Mouse (Mus musculus) thymus, adult 2 months (tissue): ENCODE results near the gene Cnot6. TPM values are rescaled to one million over a fixed set of nuclear protein-coding genes. Genes with fewer than 3 reads are reported as not detected.

Source experiments
- DNase-seq: peaks from one replicate; pipeline ENCODE4 v3.0.0; 2021
- H3K27ac ChIP-seq: fragments of 200-500 bp; 2 replicates; pipeline ENCODE4 v1.5.1; 2012; ENCODE audit warnings: low read length, control low read depth; ENCODE audit not compliant: control insufficient read depth, insufficient read depth
- H3K27me3 ChIP-seq: fragments of 200-500 bp; 2 replicates; pipeline ENCODE4 v1.6.1; 2012; ENCODE audit warnings: mild to moderate bottlenecking, low read length, moderate library complexity, mixed read lengths; ENCODE audit not compliant: control insufficient read depth, insufficient read depth
- H3K36me3 ChIP-seq: fragments of 200-500 bp; 2 replicates; pipeline ENCODE4 v1.6.1; 2012; ENCODE audit warnings: mild to moderate bottlenecking, low read length, moderate library complexity; ENCODE audit not compliant: control insufficient read depth, insufficient read depth
- H3K4me1 ChIP-seq: fragments of 200-500 bp; replicated peaks from 2 replicates; pipeline ENCODE4 v1.6.1; 2012; ENCODE audit warnings: low read length; ENCODE audit not compliant: control insufficient read depth, insufficient read depth
- H3K4me3 ChIP-seq: fragments of 200-500 bp; 2 replicates; pipeline ENCODE4 v1.5.1; 2012; ENCODE audit warnings: mild to moderate bottlenecking, low read length, control low read depth, moderate library complexity; ENCODE audit not compliant: control insufficient read depth, insufficient read depth
- CTCF ChIP-seq: fragments of 200-500 bp; IDR thresholded peaks from 2 replicates; pipeline ENCODE4 v1.5.1; 2012; ENCODE audit warnings: mild to moderate bottlenecking, control low read depth, low read length, moderate library complexity, borderline replicate concordance; ENCODE audit not compliant: control insufficient read depth, poor library complexity, insufficient read depth; ENCODE audit errors: extremely low read depth
- POLR2A ChIP-seq: fragments of 200-500 bp; IDR thresholded peaks from 2 replicates; pipeline ENCODE4 v1.6.1; 2012; ENCODE audit warnings: mild to moderate bottlenecking, low read length, control low read depth, moderate library complexity; ENCODE audit not compliant: control insufficient read depth, poor library complexity, insufficient read depth; ENCODE audit errors: extremely low read depth
- WGBS: fragments of 180-500 bp; shearing (Covaris S2); methylation state at CpG from one replicate; pipeline ENCODE4 v1.1.7; 2018; 5-methylcytosine and 5-hydroxymethylcytosine counted together
- polyA plus RNA-seq: library from polyadenylated mRNA; depleted of rRNA; stranded (reverse); fragments of >200 nt; gene quantifications from 2 replicates; pipeline ENCODE4 v1.2.3, GENCODE M21; 2012

Cnot6 gene
- polyA plus RNA-seq, 1 experiment, result 40.3 TPM

DNA sequence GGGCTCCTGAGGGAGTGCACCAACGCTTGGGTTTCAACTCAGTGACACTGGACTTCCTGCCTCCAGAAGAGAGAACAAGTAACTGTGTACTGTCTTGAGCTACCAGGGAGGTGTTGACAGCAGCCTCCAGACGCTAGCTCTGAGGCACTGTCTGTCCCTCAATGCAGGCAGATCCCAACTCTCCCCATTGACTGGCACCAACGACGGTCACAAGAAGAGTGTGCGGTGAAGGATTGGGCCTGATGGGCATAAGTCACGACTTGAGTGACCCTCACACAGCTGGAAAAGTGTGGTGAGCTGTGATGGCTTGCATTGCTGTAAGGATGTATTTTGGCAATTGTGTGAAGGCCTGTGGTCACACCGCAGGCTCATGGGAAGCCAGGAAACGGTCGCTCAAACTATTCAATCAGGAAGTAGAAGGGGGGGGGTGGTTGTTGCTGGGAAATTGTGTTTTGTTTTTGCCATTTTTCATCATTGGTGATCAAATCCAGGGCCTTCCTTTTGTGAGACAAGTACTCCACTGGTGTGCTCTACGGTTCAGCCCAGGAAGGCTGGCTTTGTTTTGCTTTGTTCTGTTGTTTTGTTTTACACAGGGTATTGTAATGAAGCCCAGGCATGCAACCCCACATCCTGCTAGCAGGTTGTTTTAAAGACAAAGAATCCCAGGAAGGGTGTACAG, 53.6 kb downstream of the Cnot6 start:
- 24% methylated on average over 10 of the region's 10 CpGs for WGBS

DNA sequence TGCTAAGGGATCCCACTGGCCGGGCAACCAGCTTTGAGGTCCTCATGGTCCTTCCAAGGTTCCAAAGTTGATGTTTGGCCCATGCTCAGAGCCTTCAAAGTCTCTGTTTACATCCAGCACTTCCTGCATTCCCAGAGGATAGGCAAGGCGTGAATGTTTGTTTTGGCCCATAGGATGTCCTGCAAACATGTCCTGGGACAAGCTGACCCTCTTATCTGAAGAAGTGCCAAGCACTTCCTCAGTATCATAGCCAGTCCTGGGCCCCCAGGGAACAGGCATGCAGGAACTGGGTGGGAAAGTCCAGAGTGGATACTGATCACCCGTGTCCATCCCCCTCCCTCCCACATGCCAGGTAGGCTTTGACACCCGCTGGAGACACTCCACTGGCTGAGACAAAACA, 54.5 kb downstream of the Cnot6 start:
- Histone ChIP-seq H3K36me3 (no peaks in the 10 kb centered on the region), H3K4me1 (peaks cover 11% of the 10 kb centered on the region), H3K27me3 (no peaks in the 10 kb centered on the region), H3K4me3 (no peak overlapping the region), H3K27ac (no peak overlapping the region)
- DNase-seq, result no peak
- TF ChIP-seq POLR2A (no peak), CTCF (no peak)
- 95% methylated on average over 4 of the region's 4 CpGs for WGBS

More for the DNA sequence above, 53.6 kb downstream of the Cnot6 start:
- no peak overlapping the region for H3K4me3 ChIP-seq
- no peaks in the 10 kb centered on the region for H3K36me3 ChIP-seq
- H3K27me3 ChIP-seq, result no peaks in the 10 kb centered on the region
- DNase-seq, result no peak
- peaks cover 11% of the 10 kb centered on the region for H3K4me1 ChIP-seq
- TF ChIP-seq CTCF (no peak), POLR2A (no peak)
- H3K27ac ChIP-seq, result no peak overlapping the region

DNA sequence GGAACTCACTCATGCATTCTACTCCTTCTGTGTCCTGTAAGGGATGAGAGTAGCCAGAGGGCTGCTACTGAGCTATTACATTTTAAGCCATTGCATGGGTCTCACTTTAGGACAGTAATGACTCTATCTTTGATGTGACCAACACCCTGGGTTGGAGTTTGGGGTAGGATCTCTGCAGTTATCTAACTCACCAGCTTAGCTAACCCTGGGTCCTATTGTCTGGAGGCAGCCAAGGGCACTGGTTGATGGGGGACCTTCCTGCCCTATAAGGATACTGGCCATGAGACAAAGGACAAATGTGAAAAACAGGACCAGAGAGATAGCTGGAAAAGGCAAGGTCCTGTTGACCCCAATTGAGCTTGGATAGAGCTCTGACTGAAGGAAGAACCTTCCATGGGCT, 57.0 kb downstream of the Cnot6 start:
- peaks cover 11% of the 10 kb centered on the region for H3K4me1 ChIP-seq
- H3K27ac ChIP-seq, result no peak overlapping the region
- DNase-seq, result no peak
- H3K36me3 ChIP-seq, result no peaks in the 10 kb centered on the region
- TF ChIP-seq POLR2A, result no peak
- TF ChIP-seq CTCF, result no peak
- no peak overlapping the region for H3K4me3 ChIP-seq
- H3K27me3 ChIP-seq, result no peaks in the 10 kb centered on the region

DNA sequence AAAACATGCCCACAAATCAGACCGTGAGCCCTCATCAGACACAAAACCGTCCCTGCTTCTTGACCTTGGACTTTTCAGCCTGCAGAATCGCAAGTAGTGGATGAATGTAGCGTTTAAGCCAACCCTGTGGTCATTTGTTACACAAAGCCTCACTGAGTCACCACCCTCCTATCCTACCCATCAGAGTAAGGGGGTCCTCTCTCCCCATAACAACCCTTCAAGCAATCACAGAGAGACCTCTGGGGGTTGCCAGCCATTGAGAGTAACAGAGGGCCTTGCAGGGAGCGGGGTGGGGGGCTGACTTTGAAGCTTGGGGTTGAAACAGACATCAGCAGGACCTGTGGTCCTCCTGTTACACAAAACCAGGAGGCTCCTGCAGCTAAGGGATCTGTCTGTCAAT, 57.9 kb downstream of the Cnot6 start:
- H3K4me3 ChIP-seq, result no peak overlapping the region
- H3K27me3 ChIP-seq, result no peaks in the 10 kb centered on the region
- DNase-seq, result no peak
- peaks cover 11% of the 10 kb centered on the region for H3K4me1 ChIP-seq
- no peaks in the 10 kb centered on the region for H3K36me3 ChIP-seq
- TF ChIP-seq CTCF (no peak), POLR2A (no peak)
- 98% methylated on average over 5 of the region's 5 CpGs for WGBS
- H3K27ac ChIP-seq, result no peak overlapping the region

DNA sequence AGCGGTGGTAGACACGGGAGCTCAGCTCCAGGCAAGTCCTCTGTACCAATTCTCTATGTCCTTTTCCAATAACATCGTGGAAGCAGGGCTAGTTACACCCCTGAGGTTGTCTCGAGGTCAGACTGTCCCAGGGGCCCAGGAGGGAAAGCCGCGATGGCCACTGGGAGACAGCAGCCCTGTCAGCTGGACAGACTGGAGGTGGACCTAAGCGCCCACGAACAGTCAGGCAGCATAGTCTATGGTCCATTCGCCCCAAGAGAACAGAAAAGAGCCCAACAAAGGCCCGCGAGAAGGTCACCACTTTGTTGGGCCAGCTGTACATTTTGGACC, 59.5 kb downstream of the Cnot6 start:
- no peaks in the 10 kb centered on the region for H3K27me3 ChIP-seq
- H3K27ac ChIP-seq, result no peak overlapping the region
- no peaks in the 10 kb centered on the region for H3K36me3 ChIP-seq
- no peaks in the 10 kb centered on the region for H3K4me1 ChIP-seq
- DNase-seq, result no peak
- 52% methylated on average over 11 of the region's 11 CpGs for WGBS
- TF ChIP-seq POLR2A, result no peak
- no peak for TF ChIP-seq CTCF
- H3K4me3 ChIP-seq, result no peak overlapping the region

DNA sequence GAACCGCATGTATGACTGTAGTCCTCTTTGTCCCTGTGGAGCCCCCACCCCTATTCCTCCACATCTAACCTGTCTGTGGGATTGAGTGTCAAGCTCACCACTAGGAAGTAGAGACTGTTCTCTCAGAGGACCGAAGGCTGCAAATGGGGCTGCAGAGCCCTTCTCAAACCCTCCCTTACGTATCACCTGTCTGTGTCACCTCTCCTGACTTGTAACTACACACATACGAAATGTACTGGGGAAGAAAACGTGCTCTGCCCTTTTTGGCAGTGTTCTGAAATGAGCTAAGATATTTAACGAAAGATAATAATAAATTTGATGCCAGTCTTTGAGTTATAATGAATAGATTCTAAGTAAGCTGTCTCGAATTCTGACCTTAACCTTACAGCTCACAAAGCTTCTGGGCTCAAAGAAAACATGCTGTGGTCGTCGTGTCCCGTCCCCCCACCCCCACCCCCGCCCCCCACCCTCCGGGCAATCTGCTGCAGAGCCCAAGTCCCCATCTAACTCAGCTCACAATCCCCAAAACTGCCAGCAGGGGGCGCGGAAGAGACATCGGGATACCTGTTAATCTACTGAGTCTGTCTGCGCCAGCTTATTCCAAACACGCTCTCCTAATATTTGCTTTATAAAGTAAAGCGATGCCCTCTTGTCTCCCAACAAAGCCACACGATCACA, 60.0 kb downstream of the Cnot6 start:
- Histone ChIP-seq H3K4me3 (no peak overlapping the region), H3K36me3 (no peaks in the 10 kb centered on the region), H3K27ac (no peak overlapping the region), H3K27me3 (no peaks in the 10 kb centered on the region), H3K4me1 (no peaks in the 10 kb centered on the region)
- 23% methylated on average over 19 of the region's 19 CpGs for WGBS
- DNase-seq, result peak; percentile 86
- TF ChIP-seq CTCF (peak; percentile 27; the same call in 1 of the 2 replicates), POLR2A (no peak)

DNA sequence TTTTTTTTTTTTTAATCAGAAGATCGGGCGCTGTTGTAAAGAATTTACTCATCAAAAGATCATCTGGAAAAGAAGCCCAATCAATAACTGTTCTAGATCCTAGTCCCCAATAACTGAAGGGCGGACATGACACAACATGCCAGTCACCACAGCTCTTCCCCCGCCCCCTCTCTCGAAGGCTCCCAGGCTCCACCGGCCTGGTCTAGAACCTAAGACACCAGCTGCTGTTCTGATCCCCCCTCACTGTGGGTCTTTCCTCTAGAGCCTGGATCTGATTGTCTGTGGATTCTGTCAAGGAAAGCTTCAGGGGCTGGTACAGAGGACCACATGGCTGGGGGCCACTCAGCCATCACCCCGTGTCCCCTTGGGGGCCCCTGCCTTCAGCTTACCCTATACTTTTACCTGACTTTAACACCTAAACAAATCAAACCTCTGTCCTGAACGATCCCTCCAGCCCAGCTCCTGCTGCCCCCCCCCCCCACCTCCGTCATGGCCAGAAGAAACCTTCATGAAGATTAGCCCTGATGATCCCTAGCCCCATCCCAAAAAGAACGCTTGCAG, 60.7 kb downstream of the Cnot6 start:
- Histone ChIP-seq H3K4me3 (no peak overlapping the region), H3K36me3 (no peaks in the 10 kb centered on the region), H3K4me1 (no peaks in the 10 kb centered on the region), H3K27me3 (no peaks in the 10 kb centered on the region), H3K27ac (no peak overlapping the region)
- TF ChIP-seq CTCF (no peak), POLR2A (no peak)
- 93% methylated on average over 10 of the region's 10 CpGs for WGBS
- no peak for DNase-seq
